ENCODE assay signal across 12 mouse cellular contexts in genomic region chr7:81725986-81726727, GRCm38 (mm10). TPM values are rescaled to one million over a fixed set of nuclear protein-coding genes. Genes with fewer than 3 reads are reported as not detected.
A peak's percentile ranks its signal among the peaks of the same experiment; 100 is the strongest.
DNase-seq lines count a peak whose midpoint lies in the region; ATAC-seq lines count a peak whose summit lies in the region.
"Had no signal": no experiment of that assay in that cellular context is flagged by ENCODE, and none has a peak within 500 bp of the region (broad histone marks: within the 10 kb centered on the region; RNA-seq: fewer than 3 reads in every experiment).

No protein-coding gene starts in this region.

- DNase-seq in gastrocnemius, adult 18-20 months (ENCODE audit: low spot score) = peak; percentile 10
- no peak for DNase-seq in gastrocnemius, postnatal 25 days
- DNase-seq in heart, postnatal 10 days = peak; percentile 45 to 59
- no peak for DNase-seq in cerebellum, adult 8-10 months
- no peak for DNase-seq in kidney, adult 9 months
- DNase-seq: cerebellum, postnatal 25 days had no signal

- no peak overlapping the region for H3K9ac ChIP-seq in liver, embryonic 16.5 days (ENCODE audit: low read depth, low read length)
- H3K9ac ChIP-seq in midbrain, embryonic 15.5 days = no peak overlapping the region
- H3K9ac ChIP-seq: forebrain, embryonic 12.5 days had no signal

- peaks cover 4% of the 10 kb centered on the region; the same call in 1 of the 2 replicates for H3K4me1 ChIP-seq in liver, embryonic 16.5 days (ENCODE audit: control insufficient read depth, low read depth, low read length)
- H3K4me1 ChIP-seq in midbrain, embryonic 15.5 days = no peaks in the 10 kb centered on the region

- no peaks in the 10 kb centered on the region for H3K27me3 ChIP-seq in liver, embryonic 16.5 days (ENCODE audit: control insufficient read depth, insufficient read depth, low read depth, low read length)
- no peaks in the 10 kb centered on the region for H3K27me3 ChIP-seq in midbrain, embryonic 15.5 days (replicated peaks)
- H3K27me3 ChIP-seq: forebrain, embryonic 12.5 days had no signal

- no peaks in the 10 kb centered on the region for H3K36me3 ChIP-seq in liver, embryonic 16.5 days (ENCODE audit: control insufficient read depth, insufficient read depth)
- H3K36me3 ChIP-seq in midbrain, embryonic 15.5 days (replicated peaks) = no peaks in the 10 kb centered on the region
- H3K36me3 ChIP-seq: forebrain, embryonic 12.5 days had no signal

- intact Hi-C loops in heart, postnatal 10 days (cut with DNase I) = no loop called here

- H3K4me2 ChIP-seq in liver, embryonic 16.5 days (ENCODE audit: low read depth, low read length) = no peak overlapping the region
- no peak overlapping the region for H3K4me2 ChIP-seq in midbrain, embryonic 15.5 days
- H3K4me2 ChIP-seq: forebrain, embryonic 12.5 days had no signal

- H3K4me3 ChIP-seq in liver, embryonic 16.5 days (ENCODE audit: low read depth, low read length) = no peak overlapping the region
- H3K4me3 ChIP-seq in midbrain, embryonic 15.5 days = no peak overlapping the region
- H3K4me3 ChIP-seq: forebrain, embryonic 12.5 days had no signal

- no peak overlapping the region for H3K27ac ChIP-seq in liver, embryonic 16.5 days (ENCODE audit: low read length)
- H3K27ac ChIP-seq in midbrain, embryonic 15.5 days = no peak overlapping the region
- H3K27ac ChIP-seq: forebrain, embryonic 12.5 days; kidney, postnatal 0 days had no signal

- 21% methylated on average over 18 of the region's 18 CpGs for WGBS in liver, embryonic 16.5 days (ENCODE audit: insufficient replicate concordance)
- WGBS in midbrain, embryonic 15.5 days = 78% methylated on average over 18 of the region's 18 CpGs

- ATAC-seq in common myeloid progenitor, adult 5-6 weeks (replicated peaks; ENCODE audit: low read depth, poor library complexity, severe bottlenecking) = peak; percentile 90
- peak; percentile 47; the same call in 1 of the 2 replicates for ATAC-seq in liver, embryonic 16.5 days (ENCODE audit: low read depth)
- no peak for ATAC-seq in midbrain, embryonic 15.5 days (replicated peaks)

- H3K9me3 ChIP-seq in liver, embryonic 16.5 days (replicated peaks; ENCODE audit: control insufficient read depth, low read length) = no peaks in the 10 kb centered on the region
- no peaks in the 10 kb centered on the region for H3K9me3 ChIP-seq in midbrain, embryonic 15.5 days
- H3K9me3 ChIP-seq: forebrain, embryonic 12.5 days had no signal

RNA-seq across cellular contexts. Expression of gene Homer2, which starts 18.8 kb away (rescaled TPM):
- 10 to 100 TPM; 51.1 to 51.7 TPM for total RNA-seq in gastrocnemius, adult 18-20 months (2021)
- 10 to 100 TPM; 38.5 to 70.4 TPM for total RNA-seq in gastrocnemius, postnatal 25 days (2021)
- total RNA-seq in common myeloid progenitor, adult 5-6 weeks (2017) = 0.78 TPM in 2 replicates
- 10 to 100 TPM; 58.8 to 59.7 TPM for total RNA-seq in heart, postnatal 10 days (2021)
- polyA plus RNA-seq in liver, embryonic 16.5 days (2015; fragmentation: Nextera tagmentation; extraction: Ambion mirVana) = 2.8 and 3.3 TPM in 2 replicates
- 21.8 and 24.6 TPM in 2 replicates for polyA plus RNA-seq in midbrain, embryonic 15.5 days (2015; fragmentation: Nextera tagmentation; extraction: Ambion mirVana)
- total RNA-seq: monocyte, adult 5-6 weeks had no signal

RNA-seq across cellular contexts. Expression of gene Ramac, which starts 36.6 kb away (rescaled TPM):
- total RNA-seq in gastrocnemius, adult 18-20 months (2021) = 10 to 100 TPM; 22.3 to 25.9 TPM
- total RNA-seq in gastrocnemius, postnatal 25 days (2021) = 10 to 100 TPM; 19.1 to 20.7 TPM
- total RNA-seq in common myeloid progenitor, adult 5-6 weeks (2017) = 81.4 and 86.9 TPM in 2 replicates
- 10 to 100 TPM; 33.1 to 35.1 TPM for total RNA-seq in heart, postnatal 10 days (2021)
- 52.9 and 62.2 TPM in 2 replicates for polyA plus RNA-seq in liver, embryonic 16.5 days (2015; fragmentation: Nextera tagmentation; extraction: Ambion mirVana)
- polyA plus RNA-seq in midbrain, embryonic 15.5 days (2015; fragmentation: Nextera tagmentation; extraction: Ambion mirVana) = 145 and 148 TPM in 2 replicates

Comparison
In these comparisons a context has a peak if more than half of its experiments do, and no peak if none do; other contexts are left out.
1. DNase-seq: peak in gastrocnemius, adult 18-20 months (single experiment) and heart, postnatal 10 days (2 of 2); none in gastrocnemius, postnatal 25 days (single experiment), cerebellum, adult 8-10 months (single experiment) and kidney, adult 9 months (single experiment).
2. RNA of gene Homer2, which starts 18.8 kb away (total RNA-seq): 38.5 to 70.4 TPM in gastrocnemius, postnatal 25 days, 58.8 to 59.7 TPM in heart, postnatal 10 days and 51.1 to 51.7 TPM in gastrocnemius, adult 18-20 months; 0.78 TPM in common myeloid progenitor, adult 5-6 weeks; every median in the first group is over 10 times any median in the second.